Mouse (Mus musculus) liver, embryonic 16.5 days (tissue): ENCODE measurements around the gene Csrp2. TPM values are rescaled to one million over a fixed set of nuclear protein-coding genes. Genes with fewer than 3 reads are reported as not detected.

Experiments used
- ATAC-seq: fragments of 200-750 bp; cut with Nextera tagmentation; 2 replicates; pipeline ENCODE4 v1.8.0; 2017; ENCODE audit warnings: low read depth, mild to moderate bottlenecking, moderate number of reproducible peaks, moderate library complexity
- H3K27ac ChIP-seq: fragments of 300-500 bp; sonication (generic); 2 replicates; pipeline ENCODE4 v1.5.1; 2014; ENCODE audit warnings: mild to moderate bottlenecking, low read length
- H3K27me3 ChIP-seq: fragments of 300-500 bp; sonication (generic); 2 replicates; pipeline ENCODE4 v1.6.1; 2014; ENCODE audit warnings: low read depth, low read length, mixed read lengths; ENCODE audit not compliant: control insufficient read depth, insufficient read depth
- H3K36me3 ChIP-seq: fragments of 300-500 bp; sonication (generic); 2 replicates; pipeline ENCODE4 v1.6.1; 2014; ENCODE audit warnings: mild to moderate bottlenecking; ENCODE audit not compliant: control insufficient read depth, insufficient read depth
- H3K4me1 ChIP-seq: fragments of 300-500 bp; sonication (generic); 2 replicates; pipeline ENCODE4 v1.6.1; 2014; ENCODE audit warnings: low read depth, low read length, mixed read lengths; ENCODE audit not compliant: control insufficient read depth
- H3K4me2 ChIP-seq: fragments of 300-500 bp; sonication (generic); 2 replicates; pipeline ENCODE4 v1.6.1; 2014; ENCODE audit warnings: low read depth, low read length, mixed read lengths
- H3K4me3 ChIP-seq: fragments of 300-500 bp; sonication (generic); 2 replicates; pipeline ENCODE4 v1.5.1; 2014; ENCODE audit warnings: low read depth, mild to moderate bottlenecking, low read length
- H3K9ac ChIP-seq: fragments of 300-500 bp; sonication (generic); 2 replicates; pipeline ENCODE4 v1.6.1; 2014; ENCODE audit warnings: low read depth, low read length
- H3K9me3 ChIP-seq: fragments of 300-500 bp; sonication (generic); replicated peaks from 2 replicates; pipeline ENCODE4 v1.6.1; 2016; ENCODE audit warnings: low read length; ENCODE audit not compliant: control insufficient read depth
- WGBS: fragments of 180-500 bp; shearing (Covaris S2); extraction: QIAGEN DNeasy Blood & Tissue Kit; methylation state at CpG from one replicate; pipeline ENCODE4 v1.1.7; 2014; ENCODE audit not compliant: insufficient replicate concordance; 5-methylcytosine and 5-hydroxymethylcytosine counted together
- polyA plus RNA-seq: library from polyadenylated mRNA; unstranded; fragments of >200 nt; fragmentation: Nextera tagmentation; extraction: Ambion mirVana; gene quantifications from 2 replicates; pipeline ENCODE4 v1.2.1, GENCODE M21; 2015

Gene Csrp2
- polyA plus RNA-seq: 15.3 and 15.5 TPM in 2 replicates

DNA sequence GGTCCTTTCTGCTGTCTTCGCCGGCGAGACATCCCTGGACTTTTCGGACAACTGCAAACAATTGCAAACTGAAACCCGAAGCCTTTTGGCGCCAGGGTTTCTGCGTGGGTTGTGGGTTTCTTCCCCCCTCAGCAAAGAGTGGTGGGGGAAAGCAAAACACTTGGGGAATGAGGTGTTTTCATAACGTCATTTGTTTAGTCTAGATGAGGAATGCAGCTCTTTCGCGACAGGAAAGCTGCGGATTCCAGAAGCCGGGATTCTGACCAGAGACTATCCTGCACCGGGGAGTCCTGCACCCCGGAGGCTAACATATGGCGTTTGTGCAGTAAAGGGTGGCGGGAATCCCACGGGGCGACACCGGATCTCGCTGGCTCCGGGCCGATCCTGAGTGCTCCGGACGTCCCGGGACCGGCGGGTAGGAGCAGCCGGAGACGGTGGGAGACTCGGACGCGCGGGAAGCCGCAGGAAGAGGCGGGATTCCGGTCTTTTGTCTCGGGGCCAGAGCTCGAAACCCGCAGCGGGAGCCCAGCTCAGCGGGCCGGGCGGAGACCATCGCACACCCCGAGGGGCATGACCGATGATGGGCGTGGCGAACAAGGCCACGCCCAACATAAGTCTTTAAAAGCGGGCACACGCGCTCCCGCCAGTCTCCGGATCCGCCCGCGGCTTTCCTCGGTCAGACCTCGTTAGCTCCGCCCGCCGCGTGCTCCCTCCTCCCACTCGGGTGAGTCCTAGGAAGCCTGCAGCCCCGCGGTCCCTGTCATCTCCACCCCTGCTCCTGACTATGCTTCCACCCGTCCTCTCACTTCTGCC, at the start of gene Csrp2:
Csrp2 (plus strand) TSS at position 259 of the 813 bp plus-strand sequence.
- ATAC-seq: peak; percentile 89
- Histone ChIP-seq H3K27me3 (peaks cover 26% of the 10 kb centered on the region), H3K4me3 (peak within 1 kb of the TSS; percentile 67), H3K36me3 (no peaks in the 10 kb centered on the region), H3K4me1 (peaks cover 5% of the 10 kb centered on the region), H3K4me2 (peak within 1 kb of the TSS; percentile 73), H3K9me3 (no peaks in the 10 kb centered on the region), H3K9ac (peak within 1 kb of the TSS; percentile 64), H3K27ac (peak within 1 kb of the TSS; percentile 57)
- under 1% methylated on average over 67 of the region's 67 CpGs for WGBS

DNA sequence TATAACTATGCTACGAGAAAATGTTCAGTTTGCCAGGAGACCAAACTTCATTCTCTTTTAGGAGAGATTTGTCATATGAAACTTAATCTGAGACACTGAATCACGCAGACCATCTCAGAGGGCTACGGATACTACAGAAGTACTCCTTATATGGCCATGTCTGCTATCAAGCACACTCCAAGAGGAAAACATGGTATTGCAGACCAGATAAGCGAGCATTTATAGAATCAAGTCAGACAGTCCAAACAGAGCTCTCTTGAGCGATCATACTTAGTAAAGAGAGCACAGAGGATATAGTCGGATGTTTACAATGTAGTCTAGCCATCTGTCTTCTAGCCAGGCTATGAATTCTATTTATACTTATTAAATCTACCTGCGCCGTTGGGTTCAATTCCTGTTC, 44.7 kb upstream of the Csrp2 start:
- H3K27me3 ChIP-seq: no peaks in the 10 kb centered on the region
- ATAC-seq: no peak
- WGBS: 58% methylated on average over 8 of the region's 8 CpGs

DNA sequence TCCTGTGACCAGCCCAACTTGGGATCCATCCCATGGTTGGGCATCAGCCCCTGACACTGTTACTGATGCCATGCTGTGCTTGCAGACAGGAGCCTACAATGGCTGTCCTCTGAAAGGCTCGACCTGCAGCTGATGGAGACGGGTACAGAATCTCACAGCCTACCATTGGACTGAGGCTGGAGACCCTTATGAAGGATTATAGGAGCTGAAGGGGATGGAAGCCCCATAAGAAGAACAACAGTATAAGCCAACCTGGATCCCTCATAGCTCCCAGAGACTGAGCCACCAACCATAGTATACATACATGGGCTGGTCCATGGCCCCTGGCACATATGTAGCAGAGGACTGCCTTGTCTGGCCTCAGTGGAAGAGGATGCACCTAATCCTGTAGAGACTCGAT, 42.6 kb upstream of the Csrp2 start:
- H3K27me3 ChIP-seq: no peaks in the 10 kb centered on the region
- no peaks in the 10 kb centered on the region; the same call in 1 of the 2 replicates for H3K4me1 ChIP-seq
- H3K9ac ChIP-seq: no peak overlapping the region
- no peak overlapping the region for H3K27ac ChIP-seq
- ATAC-seq: no peak
- no peaks in the 10 kb centered on the region for H3K36me3 ChIP-seq
- 56% methylated on average over 3 of the region's 3 CpGs for WGBS
- H3K4me2 ChIP-seq: no peak overlapping the region
- H3K4me3 ChIP-seq: no peak overlapping the region
- H3K9me3 ChIP-seq: no peaks in the 10 kb centered on the region

More for the DNA sequence above, 44.7 kb upstream of the Csrp2 start:
- no peak overlapping the region for H3K4me3 ChIP-seq
- H3K4me1 ChIP-seq: no peaks in the 10 kb centered on the region; the same call in 1 of the 2 replicates
- H3K36me3 ChIP-seq: no peaks in the 10 kb centered on the region
- no peaks in the 10 kb centered on the region for H3K9me3 ChIP-seq
- no peak overlapping the region for H3K4me2 ChIP-seq
- H3K9ac ChIP-seq: no peak overlapping the region
- H3K27ac ChIP-seq: no peak overlapping the region

GRCm38 (mm10) chr10:110877851-110878250, 41.7 kb upstream of the Csrp2 start:
- no peak overlapping the region for H3K27ac ChIP-seq
- no peaks in the 10 kb centered on the region for H3K27me3 ChIP-seq
- no peaks in the 10 kb centered on the region for H3K9me3 ChIP-seq
- H3K36me3 ChIP-seq: no peaks in the 10 kb centered on the region
- no peak overlapping the region for H3K4me2 ChIP-seq
- 63% methylated on average over 8 of the region's 8 CpGs for WGBS
- no peak for ATAC-seq
- no peak overlapping the region for H3K4me3 ChIP-seq
- H3K9ac ChIP-seq: no peak overlapping the region
- no peaks in the 10 kb centered on the region; the same call in 1 of the 2 replicates for H3K4me1 ChIP-seq

- Histone ChIP-seq H3K4me1 (no peaks in the 10 kb centered on the region; the same call in 1 of the 2 replicates), H3K36me3 (no peaks in the 10 kb centered on the region), H3K27me3 (no peaks in the 10 kb centered on the region), H3K4me3 (no peak overlapping the region), H3K27ac (no peak overlapping the region), H3K4me2 (no peak overlapping the region), H3K9ac (no peak overlapping the region), H3K9me3 (no peaks in the 10 kb centered on the region)
- ATAC-seq: no peak
- 52% methylated on average over 5 of the region's 5 CpGs for whole genome bisulfite sequencing
Measured at GRCm38 (mm10) chr10:110878641-110879040, 40.9 kb upstream of the Csrp2 start.

DNA sequence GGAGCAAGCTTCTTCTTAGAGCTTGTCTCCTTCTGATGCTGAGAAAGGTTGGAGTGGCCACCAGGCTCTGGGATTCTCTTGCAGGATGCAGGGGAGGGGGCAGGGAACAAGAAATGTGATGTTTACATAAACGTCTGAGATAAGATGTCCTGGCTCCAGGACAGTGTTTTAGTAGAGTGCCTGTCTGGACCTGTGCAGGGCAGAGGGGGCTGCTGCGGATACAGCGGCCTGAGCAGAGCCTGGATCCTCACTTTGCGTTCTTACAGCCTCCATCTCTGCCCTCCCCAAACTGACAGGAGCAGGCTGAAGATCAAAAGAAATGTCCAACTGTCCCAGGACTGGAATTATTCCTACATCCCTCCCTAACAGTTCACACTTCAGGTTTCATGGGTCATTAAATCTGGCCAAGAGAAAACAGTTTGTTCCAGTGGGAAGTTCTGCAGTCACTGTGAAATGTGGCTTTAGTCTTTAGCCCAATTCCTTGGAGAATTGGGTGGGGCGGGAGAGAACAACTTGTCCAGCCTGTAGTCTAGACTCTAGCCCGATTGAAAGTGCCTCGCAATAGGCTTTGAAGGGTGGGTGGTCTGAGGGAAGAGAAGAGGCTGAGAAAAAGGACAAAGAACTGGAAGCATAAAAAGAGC, 40.0 kb upstream of the Csrp2 start:
- no peaks in the 10 kb centered on the region for H3K9me3 ChIP-seq
- no peak overlapping the region for H3K9ac ChIP-seq
- no peak for ATAC-seq
- no peaks in the 10 kb centered on the region; the same call in 1 of the 2 replicates for H3K4me1 ChIP-seq
- H3K36me3 ChIP-seq: no peaks in the 10 kb centered on the region
- WGBS: 45% methylated on average over 7 of the region's 7 CpGs
- H3K27me3 ChIP-seq: no peaks in the 10 kb centered on the region
- H3K27ac ChIP-seq: no peak overlapping the region
- no peak overlapping the region for H3K4me2 ChIP-seq
- no peak overlapping the region for H3K4me3 ChIP-seq

- no peak overlapping the region for H3K9ac ChIP-seq
- H3K27ac ChIP-seq: no peak overlapping the region
- no peaks in the 10 kb centered on the region for H3K9me3 ChIP-seq
- no peaks in the 10 kb centered on the region for H3K27me3 ChIP-seq
- H3K4me2 ChIP-seq: no peak overlapping the region
- no peaks in the 10 kb centered on the region for H3K36me3 ChIP-seq
- no peak for ATAC-seq
- 49% methylated on average over 7 of the region's 7 CpGs for WGBS
- no peaks in the 10 kb centered on the region; the same call in 1 of the 2 replicates for H3K4me1 ChIP-seq
- no peak overlapping the region for H3K4me3 ChIP-seq
Measured at GRCm38 (mm10) chr10:110881346-110881745, 38.2 kb upstream of the Csrp2 start.

DNA sequence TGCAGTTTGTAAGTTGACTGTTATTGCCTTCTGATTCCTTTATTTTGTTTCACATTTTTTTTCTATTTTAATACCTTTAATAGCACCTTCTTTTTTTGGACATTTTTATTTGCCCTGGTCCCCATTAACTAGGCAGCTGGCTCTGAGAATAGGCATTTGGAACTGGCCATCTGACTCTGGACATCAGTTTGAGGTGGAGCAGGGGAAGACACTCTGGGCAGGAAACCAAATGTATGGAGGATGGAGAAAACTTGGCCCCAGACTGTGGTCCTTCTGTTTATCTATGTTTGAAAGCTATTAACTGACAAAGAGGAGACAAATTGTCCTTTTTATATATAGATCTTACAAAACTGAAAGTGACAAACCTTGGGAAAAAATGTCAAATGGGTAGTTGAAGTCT, 36.9 kb upstream of the Csrp2 start:
- ATAC-seq: no peak
- Histone ChIP-seq H3K36me3 (no peaks in the 10 kb centered on the region), H3K4me2 (no peak overlapping the region), H3K27me3 (no peaks in the 10 kb centered on the region), H3K9me3 (no peaks in the 10 kb centered on the region), H3K4me1 (no peaks in the 10 kb centered on the region; the same call in 1 of the 2 replicates), H3K4me3 (no peak overlapping the region), H3K27ac (no peak overlapping the region), H3K9ac (no peak overlapping the region)
